ENCODE assay signal across 23 mouse cellular contexts in the genomic region with DNA sequence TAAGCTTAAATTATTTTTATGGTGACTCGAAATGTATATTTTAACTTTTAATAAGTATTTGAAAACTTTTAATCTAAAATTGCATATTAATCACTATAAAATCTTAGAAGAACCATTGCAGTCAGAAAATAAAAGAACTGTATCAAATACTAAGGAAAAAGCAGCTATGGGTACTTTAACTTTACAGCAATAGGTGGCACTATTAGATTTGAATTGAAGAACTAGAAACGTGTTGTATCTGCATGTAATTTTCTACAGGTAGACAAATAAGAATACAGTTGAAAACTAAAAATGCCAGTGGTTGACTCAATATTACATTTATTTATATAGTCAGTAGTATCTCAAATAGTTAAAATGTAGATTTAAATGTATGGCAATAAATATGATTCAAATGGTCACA.
DNase-seq lines count a peak whose midpoint lies in the region; ATAC-seq and TF ChIP-seq lines count a peak whose summit lies in the region.
"Had no signal": no experiment of that assay in that cellular context is flagged by ENCODE, and none has a peak within 500 bp of the region (broad histone marks: within the 10 kb centered on the region; RNA-seq: fewer than 3 reads in every experiment).

No protein-coding gene starts in this region.

- intact Hi-C loops in heart, postnatal 36 days (cut with DNase I) = no loop called here

- H3K4me3 ChIP-seq in embryonic facial prominence, embryonic 14.5 days (ENCODE audit: low read depth, low read length) = no peak overlapping the region
- no peak overlapping the region for H3K4me3 ChIP-seq in embryonic facial prominence, embryonic 10.5 days
- H3K4me3 ChIP-seq in kidney, postnatal 0 days (replicated peaks; ENCODE audit: low read depth, low read length) = no peak overlapping the region
- H3K4me3 ChIP-seq in midbrain, postnatal 0 days (ENCODE audit: low read depth, low read length) = no peak overlapping the region
- no peak overlapping the region for H3K4me3 ChIP-seq in midbrain, embryonic 11.5 days (ENCODE audit: low read depth, low read length)
- H3K4me3 ChIP-seq: forebrain, embryonic 10.5 days; gastrocnemius, adult 2 months; limb, embryonic 12.5 days; liver, embryonic 12.5 days; neural tube, embryonic 15.5 days had no signal

- WGBS in embryonic facial prominence, embryonic 14.5 days = 64% methylated on average over 2 of the region's 2 CpGs
- 77% methylated on average over 2 of the region's 2 CpGs for WGBS in embryonic facial prominence, embryonic 10.5 days
- 54% methylated on average over 2 of the region's 2 CpGs for WGBS in kidney, postnatal 0 days
- 53% methylated on average over 2 of the region's 2 CpGs for WGBS in midbrain, postnatal 0 days
- 69% methylated on average over 2 of the region's 2 CpGs for WGBS in midbrain, embryonic 11.5 days

- no peaks in the 10 kb centered on the region for H3K4me1 ChIP-seq in embryonic facial prominence, embryonic 14.5 days (ENCODE audit: control insufficient read depth, insufficient read depth, low read length)
- no peaks in the 10 kb centered on the region for H3K4me1 ChIP-seq in embryonic facial prominence, embryonic 10.5 days
- H3K4me1 ChIP-seq in kidney, postnatal 0 days (replicated peaks; ENCODE audit: insufficient read depth, low read length) = no peaks in the 10 kb centered on the region
- H3K4me1 ChIP-seq in midbrain, postnatal 0 days (ENCODE audit: insufficient read depth, low read length) = no peaks in the 10 kb centered on the region
- H3K4me1 ChIP-seq in midbrain, embryonic 11.5 days (ENCODE audit: control insufficient read depth, insufficient read depth, low read length) = no peaks in the 10 kb centered on the region
- H3K4me1 ChIP-seq: forebrain, embryonic 10.5 days; limb, embryonic 12.5 days; liver, embryonic 12.5 days; neural tube, embryonic 15.5 days had no signal

- H3K4me2 ChIP-seq in embryonic facial prominence, embryonic 14.5 days (ENCODE audit: low read depth, low read length) = no peak overlapping the region
- H3K4me2 ChIP-seq in kidney, postnatal 0 days (ENCODE audit: low read length) = no peak overlapping the region
- H3K4me2 ChIP-seq in midbrain, postnatal 0 days (ENCODE audit: low read depth, low read length, poor library complexity, severe bottlenecking) = no peak overlapping the region
- no peak overlapping the region for H3K4me2 ChIP-seq in midbrain, embryonic 11.5 days
- H3K4me2 ChIP-seq: limb, embryonic 12.5 days; liver, embryonic 12.5 days; neural tube, embryonic 15.5 days had no signal

- no peaks in the 10 kb centered on the region for H3K27me3 ChIP-seq in embryonic facial prominence, embryonic 14.5 days (replicated peaks; ENCODE audit: control insufficient read depth, insufficient read depth, low read length)
- H3K27me3 ChIP-seq in embryonic facial prominence, embryonic 10.5 days (replicated peaks; ENCODE audit: low read depth, poor library complexity, severe bottlenecking) = no peaks in the 10 kb centered on the region
- H3K27me3 ChIP-seq in kidney, postnatal 0 days (ENCODE audit: insufficient read depth, low read length) = no peaks in the 10 kb centered on the region
- no peaks in the 10 kb centered on the region for H3K27me3 ChIP-seq in midbrain, postnatal 0 days (ENCODE audit: insufficient read depth, low read length)
- no peaks in the 10 kb centered on the region for H3K27me3 ChIP-seq in midbrain, embryonic 11.5 days (ENCODE audit: control insufficient read depth, insufficient read depth, low read length)
- H3K27me3 ChIP-seq: limb, embryonic 12.5 days; liver, embryonic 12.5 days; neural tube, embryonic 15.5 days had no signal

- DNase-seq in embryonic facial prominence, embryonic 14.5 days (ENCODE audit: low spot score) = peak; percentile 2
- DNase-seq in embryonic facial prominence, embryonic 10.5 days (ENCODE audit: low spot score) = no peak
- DNase-seq in kidney, postnatal 0 days (ENCODE audit: low spot score) = no peak
- DNase-seq in kidney, postnatal 36 days = no peak
- peak; percentile 51 for DNase-seq in midbrain, postnatal 0 days (ENCODE audit: low spot score)
- no peak for DNase-seq in midbrain, embryonic 11.5 days (ENCODE audit: low spot score, missing footprints)
- no peak for DNase-seq in heart, postnatal 36 days
- DNase-seq in T-cell, adult 2 months (ENCODE audit: low spot score) = no peak
- DNase-seq: adrenal gland, postnatal 10 days; B cell, adult 2 months; cerebellum, adult 8-10 months; cerebellum, postnatal 36 days; gastrocnemius, adult 2 months; lung, adult 18-20 months; lung, postnatal 14 days; right cerebral cortex, postnatal 25 days; spleen, adult 18-20 months had no signal

- H3K9ac ChIP-seq in embryonic facial prominence, embryonic 14.5 days (ENCODE audit: low read depth, low read length) = no peak overlapping the region
- H3K9ac ChIP-seq in kidney, postnatal 0 days (ENCODE audit: low read depth, low read length) = no peak overlapping the region
- H3K9ac ChIP-seq in midbrain, postnatal 0 days (replicated peaks; ENCODE audit: low read length, poor library complexity, severe bottlenecking) = no peak overlapping the region
- H3K9ac ChIP-seq in midbrain, embryonic 11.5 days (ENCODE audit: low read length) = no peak overlapping the region
- H3K9ac ChIP-seq: limb, embryonic 12.5 days; liver, embryonic 12.5 days; neural tube, embryonic 15.5 days had no signal

- no peak for ATAC-seq in embryonic facial prominence, embryonic 14.5 days (ENCODE audit: low read depth)
- no peak for ATAC-seq in kidney, postnatal 0 days (replicated peaks; ENCODE audit: low FRiP score, low read depth)
- no peak for ATAC-seq in midbrain, postnatal 0 days (ENCODE audit: low FRiP score)
- no peak for ATAC-seq in midbrain, embryonic 11.5 days (ENCODE audit: low FRiP score)
- ATAC-seq: hindbrain, embryonic 16.5 days; intestine, embryonic 16.5 days; liver, embryonic 12.5 days had no signal

- H3K36me3 ChIP-seq in embryonic facial prominence, embryonic 14.5 days (ENCODE audit: control insufficient read depth, insufficient read depth, low read length) = no peaks in the 10 kb centered on the region
- H3K36me3 ChIP-seq in embryonic facial prominence, embryonic 10.5 days (replicated peaks) = no peaks in the 10 kb centered on the region
- H3K36me3 ChIP-seq in kidney, postnatal 0 days (ENCODE audit: insufficient read depth, low read length) = no peaks in the 10 kb centered on the region
- no peaks in the 10 kb centered on the region for H3K36me3 ChIP-seq in midbrain, postnatal 0 days (ENCODE audit: insufficient read depth, low read length)
- H3K36me3 ChIP-seq in midbrain, embryonic 11.5 days (ENCODE audit: control insufficient read depth, insufficient read depth, low read length) = no peaks in the 10 kb centered on the region
- H3K36me3 ChIP-seq: forebrain, embryonic 10.5 days; limb, embryonic 12.5 days; liver, embryonic 12.5 days; neural tube, embryonic 15.5 days had no signal

- 0 out of 2 replicates have a peak, but pooled peaks have one; percentile 23 for TF ChIP-seq CTCF in kidney, postnatal 0 days (IDR thresholded peaks at IDR 0.05; ENCODE audit: low read depth)
- TF ChIP-seq CTCF in midbrain, postnatal 0 days (IDR thresholded peaks at IDR 0.05) = peak; percentile 69

- no peaks in the 10 kb centered on the region for H3K9me3 ChIP-seq in embryonic facial prominence, embryonic 14.5 days (ENCODE audit: control insufficient read depth, low read length)
- no peaks in the 10 kb centered on the region for H3K9me3 ChIP-seq in embryonic facial prominence, embryonic 10.5 days
- no peaks in the 10 kb centered on the region for H3K9me3 ChIP-seq in kidney, postnatal 0 days (replicated peaks; ENCODE audit: low read length)
- no peaks in the 10 kb centered on the region for H3K9me3 ChIP-seq in midbrain, postnatal 0 days (ENCODE audit: low read length)
- no peaks in the 10 kb centered on the region for H3K9me3 ChIP-seq in midbrain, embryonic 11.5 days (ENCODE audit: control insufficient read depth, low read length)
- H3K9me3 ChIP-seq: forebrain, embryonic 10.5 days; limb, embryonic 12.5 days; liver, embryonic 12.5 days; neural tube, embryonic 15.5 days had no signal

- H3K27ac ChIP-seq in embryonic facial prominence, embryonic 14.5 days (replicated peaks; ENCODE audit: low read depth, low read length) = no peak overlapping the region
- no peak overlapping the region for H3K27ac ChIP-seq in embryonic facial prominence, embryonic 10.5 days (replicated peaks)
- no peak overlapping the region for H3K27ac ChIP-seq in kidney, postnatal 0 days
- no peak overlapping the region for H3K27ac ChIP-seq in midbrain, postnatal 0 days (ENCODE audit: low read depth, low read length)
- H3K27ac ChIP-seq in midbrain, embryonic 11.5 days (ENCODE audit: low read depth, low read length) = no peak overlapping the region
- H3K27ac ChIP-seq: forebrain, embryonic 10.5 days; gastrocnemius, adult 2 months; limb, embryonic 12.5 days; liver, embryonic 12.5 days; neural tube, embryonic 15.5 days had no signal

Comparison
In these comparisons a context has a peak if more than half of its experiments do, and no peak if none do; other contexts are left out.
1. DNase-seq: peak in embryonic facial prominence, embryonic 14.5 days (single experiment) and midbrain, postnatal 0 days (single experiment); none in embryonic facial prominence, embryonic 10.5 days (single experiment), kidney, postnatal 0 days (single experiment), kidney, postnatal 36 days (0 of 2), midbrain, embryonic 11.5 days (single experiment), heart, postnatal 36 days (0 of 2) and T-cell, adult 2 months (single experiment).